Mouse (Mus musculus): ENCODE results near the gene Itpr2. TPM values are rescaled to one million over a fixed set of nuclear protein-coding genes. Genes with fewer than 3 reads are reported as not detected.

Itpr2 gene
- polyA plus RNA-seq, 1 experiment from 2014 or later, result 8.0 TPM

- no peak overlapping the region for H3K27ac ChIP-seq
- H3K4me1 ChIP-seq, result no peaks in the 10 kb centered on the region
- no peak overlapping the region for H3K4me2 ChIP-seq (replicated peaks)
- no peak overlapping the region for H3K4me3 ChIP-seq
- H3K36me3 ChIP-seq, result no peaks in the 10 kb centered on the region
- no peak for ATAC-seq (ENCODE audit: low FRiP score)
- H3K9ac ChIP-seq, result no peak overlapping the region
- H3K27me3 ChIP-seq, result no peaks in the 10 kb centered on the region
- peaks cover 3% of the 10 kb centered on the region; the same call in 1 of the 2 replicates for H3K9me3 ChIP-seq (replicated peaks)
- WGBS, result 93% methylated on average over 7 of the region's 7 CpGs
Observed at GRCm38 (mm10) chr6:146256947-146257670, 244.9 kb downstream of the Itpr2 start.

GRCm38 (mm10) chr6:146256401-146256800 is 245.6 kb downstream of the Itpr2 start:
- Histone ChIP-seq H3K4me3 (no peak overlapping the region), H3K9me3 (replicated peaks) (peaks cover 3% of the 10 kb centered on the region; the same call in 1 of the 2 replicates), H3K9ac (no peak overlapping the region), H3K4me2 (replicated peaks) (no peak overlapping the region), H3K27ac (no peak overlapping the region), H3K4me1 (no peaks in the 10 kb centered on the region), H3K27me3 (no peaks in the 10 kb centered on the region), H3K36me3 (no peaks in the 10 kb centered on the region)
- ATAC-seq (ENCODE audit: low FRiP score), result no peak
- 80% methylated on average over 2 of the region's 2 CpGs for WGBS

- 95% methylated on average over 6 of the region's 6 CpGs for WGBS
- no peaks in the 10 kb centered on the region for H3K4me1 ChIP-seq
- H3K9ac ChIP-seq, result no peak overlapping the region
- ATAC-seq (ENCODE audit: low FRiP score), result no peak
- H3K36me3 ChIP-seq, result no peaks in the 10 kb centered on the region
- H3K4me2 ChIP-seq (replicated peaks), result no peak overlapping the region
- H3K27me3 ChIP-seq, result no peaks in the 10 kb centered on the region
- H3K4me3 ChIP-seq, result no peak overlapping the region
- peaks cover 3% of the 10 kb centered on the region; the same call in 1 of the 2 replicates for H3K9me3 ChIP-seq (replicated peaks)
- no peak overlapping the region for H3K27ac ChIP-seq
Observed at GRCm38 (mm10) chr6:146255656-146256055, 246.4 kb downstream of the Itpr2 start.

- Histone ChIP-seq H3K4me1 (no peaks in the 10 kb centered on the region), H3K4me3 (no peak overlapping the region), H3K36me3 (no peaks in the 10 kb centered on the region), H3K9me3 (replicated peaks) (peaks cover 3% of the 10 kb centered on the region; the same call in 1 of the 2 replicates), H3K27ac (no peak overlapping the region), H3K9ac (no peak overlapping the region), H3K27me3 (no peaks in the 10 kb centered on the region), H3K4me2 (replicated peaks) (no peak overlapping the region)
- 70% methylated on average over 9 of the region's 9 CpGs for WGBS
- no peak for ATAC-seq (ENCODE audit: low FRiP score)
Observed at GRCm38 (mm10) chr6:146254931-146255330, 247.1 kb downstream of the Itpr2 start.

GRCm38 (mm10) chr6:146254216-146254820 is 247.7 kb downstream of the Itpr2 start:
- no peaks in the 10 kb centered on the region for H3K27me3 ChIP-seq
- H3K9me3 ChIP-seq (replicated peaks), result peaks cover 3% of the 10 kb centered on the region; the same call in 1 of the 2 replicates
- H3K4me3 ChIP-seq, result no peak overlapping the region
- 82% methylated on average over 3 of the region's 3 CpGs for WGBS
- no peak for ATAC-seq (ENCODE audit: low FRiP score)
- no peaks in the 10 kb centered on the region for H3K4me1 ChIP-seq
- no peaks in the 10 kb centered on the region for H3K36me3 ChIP-seq
- H3K9ac ChIP-seq, result no peak overlapping the region
- no peak overlapping the region for H3K27ac ChIP-seq
- H3K4me2 ChIP-seq (replicated peaks), result no peak overlapping the region

GRCm38 (mm10) chr6:146249096-146249495 is 252.9 kb downstream of the Itpr2 start:
- no peak for ATAC-seq (ENCODE audit: low FRiP score)
- no peaks in the 10 kb centered on the region for H3K9me3 ChIP-seq (replicated peaks)
- no peak overlapping the region for H3K4me3 ChIP-seq
- H3K9ac ChIP-seq, result no peak overlapping the region
- H3K27me3 ChIP-seq, result no peaks in the 10 kb centered on the region
- H3K36me3 ChIP-seq, result no peaks in the 10 kb centered on the region
- no peak overlapping the region for H3K4me2 ChIP-seq (replicated peaks)
- no peaks in the 10 kb centered on the region for H3K4me1 ChIP-seq
- WGBS, result 91% methylated on average over 6 of the region's 6 CpGs
- no peak overlapping the region for H3K27ac ChIP-seq

- no peaks in the 10 kb centered on the region for H3K27me3 ChIP-seq
- H3K9ac ChIP-seq, result no peak overlapping the region
- H3K27ac ChIP-seq, result no peak overlapping the region
- H3K4me3 ChIP-seq, result no peak overlapping the region
- ATAC-seq (ENCODE audit: low FRiP score), result no peak
- H3K36me3 ChIP-seq, result no peaks in the 10 kb centered on the region
- no peaks in the 10 kb centered on the region for H3K4me1 ChIP-seq
- WGBS, result 86% methylated on average over 2 of the region's 2 CpGs
- no peaks in the 10 kb centered on the region; the same call in 1 of the 2 replicates for H3K9me3 ChIP-seq (replicated peaks)
- H3K4me2 ChIP-seq (replicated peaks), result no peak overlapping the region
Observed at GRCm38 (mm10) chr6:146248341-146248740, 253.7 kb downstream of the Itpr2 start.

- ATAC-seq (ENCODE audit: low FRiP score), result no peak
Observed at GRCm38 (mm10) chr6:146247906-146248305, 254.1 kb downstream of the Itpr2 start.

GRCm38 (mm10) chr6:146246368-146246767 is 255.7 kb downstream of the Itpr2 start:
- Histone ChIP-seq H3K4me2 (replicated peaks) (no peak overlapping the region), H3K4me3 (no peak overlapping the region), H3K27ac (no peak overlapping the region), H3K36me3 (no peaks in the 10 kb centered on the region), H3K9me3 (replicated peaks) (no peaks in the 10 kb centered on the region; the same call in 1 of the 2 replicates), H3K9ac (no peak overlapping the region), H3K27me3 (no peaks in the 10 kb centered on the region), H3K4me1 (no peaks in the 10 kb centered on the region; the same call in 1 of the 2 replicates)
- ATAC-seq (ENCODE audit: low FRiP score), result no peak
- WGBS, result 86% methylated on average over 6 of the region's 6 CpGs

More at GRCm38 (mm10) chr6:146247906-146248305, 254.1 kb downstream of the Itpr2 start:
- no peaks in the 10 kb centered on the region for H3K27me3 ChIP-seq
- H3K4me2 ChIP-seq (replicated peaks), result no peak overlapping the region
- H3K36me3 ChIP-seq, result no peaks in the 10 kb centered on the region
- H3K4me1 ChIP-seq, result no peaks in the 10 kb centered on the region; the same call in 1 of the 2 replicates
- H3K9me3 ChIP-seq (replicated peaks), result no peaks in the 10 kb centered on the region; the same call in 1 of the 2 replicates
- no peak overlapping the region for H3K4me3 ChIP-seq
- no peak overlapping the region for H3K9ac ChIP-seq
- 88% methylated on average over 1 of the region's 1 CpGs for WGBS
- H3K27ac ChIP-seq, result no peak overlapping the region

GRCm38 (mm10) chr6:146245888-146246287 is 256.1 kb downstream of the Itpr2 start:
- no peak overlapping the region for H3K4me3 ChIP-seq
- no peak overlapping the region for H3K4me2 ChIP-seq (replicated peaks)
- H3K9me3 ChIP-seq (replicated peaks), result no peaks in the 10 kb centered on the region; the same call in 1 of the 2 replicates
- no peaks in the 10 kb centered on the region for H3K27me3 ChIP-seq
- 85% methylated on average over 9 of the region's 9 CpGs for WGBS
- ATAC-seq (ENCODE audit: low FRiP score), result no peak
- H3K9ac ChIP-seq, result no peak overlapping the region
- H3K27ac ChIP-seq, result no peak overlapping the region
- H3K36me3 ChIP-seq, result no peaks in the 10 kb centered on the region
- H3K4me1 ChIP-seq, result no peaks in the 10 kb centered on the region; the same call in 1 of the 2 replicates

GRCm38 (mm10) chr6:146243068-146243467 is 259.0 kb downstream of the Itpr2 start:
- ATAC-seq (ENCODE audit: low FRiP score), result no peak
- WGBS, result 76% methylated on average over 5 of the region's 5 CpGs
- Histone ChIP-seq H3K4me1 (no peaks in the 10 kb centered on the region; the same call in 1 of the 2 replicates), H3K27me3 (no peaks in the 10 kb centered on the region), H3K36me3 (no peaks in the 10 kb centered on the region), H3K4me2 (replicated peaks) (no peak overlapping the region), H3K27ac (no peak overlapping the region), H3K4me3 (no peak overlapping the region), H3K9ac (no peak overlapping the region), H3K9me3 (replicated peaks) (no peaks in the 10 kb centered on the region; the same call in 1 of the 2 replicates)

- Histone ChIP-seq H3K9ac (no peak overlapping the region), H3K4me2 (replicated peaks) (no peak overlapping the region), H3K4me3 (no peak overlapping the region), H3K36me3 (no peaks in the 10 kb centered on the region), H3K27ac (no peak overlapping the region), H3K4me1 (no peaks in the 10 kb centered on the region; the same call in 1 of the 2 replicates), H3K9me3 (replicated peaks) (no peaks in the 10 kb centered on the region; the same call in 1 of the 2 replicates), H3K27me3 (no peaks in the 10 kb centered on the region)
- ATAC-seq (ENCODE audit: low FRiP score), result no peak
- WGBS, result 96% methylated on average over 3 of the region's 3 CpGs
Observed at GRCm38 (mm10) chr6:146241336-146241735, 260.7 kb downstream of the Itpr2 start.

Measured in hindbrain, embryonic 12.5 days (tissue).